Mouse (Mus musculus): ENCODE measurements at regions not wholly inside any gene's neighbourhood (a gene's known extent, or its start where the extent isn't known, plus 50 kb on each side); places are given as distances from the start of the nearest gene placed in this dataset.

DNA sequence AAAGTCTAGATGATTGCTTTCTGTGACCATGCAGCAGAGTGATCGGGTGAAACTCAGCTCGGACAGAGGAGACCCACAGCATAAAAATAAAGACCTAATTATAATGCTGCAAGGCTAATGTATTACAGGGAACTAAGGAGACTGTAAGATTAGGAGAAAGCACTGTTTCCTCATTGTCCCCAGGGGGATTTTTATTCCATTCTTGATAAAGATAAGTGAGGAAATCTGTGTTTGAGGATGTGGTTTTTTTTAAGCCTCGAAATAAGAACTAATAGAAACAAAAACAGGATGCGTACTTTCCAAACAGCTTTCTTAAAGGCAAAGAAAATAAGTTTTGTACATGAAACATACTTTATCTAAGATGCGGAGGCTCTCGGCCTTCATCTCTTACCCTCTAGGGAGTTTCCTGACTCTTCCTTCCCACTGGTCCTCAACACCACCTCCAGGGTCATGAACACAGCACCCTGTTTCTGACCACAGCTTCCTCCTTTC is 94.8 kb downstream of the Hs3st3b1 start:
- H3K27me3 ChIP-seq (ENCODE audit: control insufficient read depth, insufficient read depth, insufficient read length), result no peaks in the 10 kb centered on the region
- no peak for TF ChIP-seq TCF12 (IDR thresholded peaks at IDR 0.05; ENCODE audit: insufficient read depth, poor library complexity, severe bottlenecking)
- no peak for TF ChIP-seq MYOD1 (IDR thresholded peaks at IDR 0.05; ENCODE audit: control insufficient read depth in 1 of 3, insufficient read length in 2 of 3, low read depth in 2 of 3)
- TF ChIP-seq MAX (IDR thresholded peaks at IDR 0.05; ENCODE audit: low read depth), result no peak
- TF ChIP-seq REST (IDR thresholded peaks at IDR 0.05; ENCODE audit: insufficient read depth, insufficient read length), result no peak
- no peak for TF ChIP-seq TCF3 (IDR thresholded peaks at IDR 0.05; ENCODE audit: insufficient read length, low read depth)
- no peak for TF ChIP-seq CEBPB (IDR thresholded peaks at IDR 0.05; ENCODE audit: insufficient read depth, poor library complexity, severe bottlenecking)
- no peak for TF ChIP-seq POLR2A (IDR thresholded peaks at IDR 0.05; ENCODE audit: insufficient read length, low read depth)
- no peak for TF ChIP-seq POLR2AphosphoS2 (IDR thresholded peaks at IDR 0.05; ENCODE audit: insufficient read length, low read depth)
- no peak for TF ChIP-seq USF1 (IDR thresholded peaks at IDR 0.05; ENCODE audit: low read depth)
- no peak for TF ChIP-seq MYOG (IDR thresholded peaks at IDR 0.05; ENCODE audit: control insufficient read depth in 1 of 3, insufficient read depth in 1 of 3, insufficient read length in 2 of 3, low read depth in 2 of 3)
- no peak for TF ChIP-seq E2F4 (IDR thresholded peaks at IDR 0.05; ENCODE audit: insufficient read depth)
- TF ChIP-seq SRF (IDR thresholded peaks at IDR 0.05; ENCODE audit: control insufficient read depth, insufficient read length, low read depth), result no peak
- no peak overlapping the region for H3ac ChIP-seq (ENCODE audit: control insufficient read depth, insufficient read length)
- no peaks in the 10 kb centered on the region for H3K79me2 ChIP-seq (ENCODE audit: control insufficient read depth, insufficient read depth)
- no peak overlapping the region for H3K4me2 ChIP-seq (ENCODE audit: low read depth)
- H3K4me3 ChIP-seq, result no peak overlapping the region
- H3K36me3 ChIP-seq (ENCODE audit: control insufficient read depth, insufficient read depth), result no peaks in the 10 kb centered on the region

DNA sequence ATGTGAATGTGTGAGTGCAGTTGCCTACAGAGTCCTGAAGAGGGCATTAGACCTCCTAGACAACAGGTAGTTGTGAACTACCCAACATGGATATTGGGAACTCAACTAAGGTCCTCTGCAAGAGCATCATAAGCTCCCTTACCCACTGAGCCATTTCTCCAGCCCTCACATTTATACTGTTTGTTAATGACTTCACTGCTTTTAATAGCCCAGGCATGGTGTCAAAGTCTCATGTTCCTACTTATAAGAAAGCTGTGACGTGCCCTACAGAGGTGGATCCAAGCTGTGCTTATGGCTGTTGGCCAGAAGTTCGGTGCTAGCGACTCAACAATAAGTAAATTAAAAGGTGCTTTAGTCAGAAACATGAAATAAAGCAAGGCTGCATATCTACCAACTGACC is 88.6 kb downstream of the Hs3st3b1 start:
- Histone ChIP-seq H3K4me3 (no peak overlapping the region), H3K4me2 (ENCODE audit: low read depth) (no peak overlapping the region), H3K36me3 (ENCODE audit: control insufficient read depth, insufficient read depth) (no peaks in the 10 kb centered on the region), H3ac (ENCODE audit: control insufficient read depth, insufficient read length) (no peak overlapping the region), H3K27me3 (ENCODE audit: control insufficient read depth, insufficient read depth, insufficient read length) (no peaks in the 10 kb centered on the region), H3K79me2 (ENCODE audit: control insufficient read depth, insufficient read depth) (no peaks in the 10 kb centered on the region)
- TF ChIP-seq CEBPB (IDR thresholded peaks at IDR 0.05; ENCODE audit: insufficient read depth, poor library complexity, severe bottlenecking) (no peak), TCF12 (IDR thresholded peaks at IDR 0.05; ENCODE audit: insufficient read depth, poor library complexity, severe bottlenecking) (no peak), POLR2AphosphoS2 (IDR thresholded peaks at IDR 0.05; ENCODE audit: insufficient read length, low read depth) (no peak), REST (IDR thresholded peaks at IDR 0.05; ENCODE audit: insufficient read depth, insufficient read length) (no peak), MAX (IDR thresholded peaks at IDR 0.05; ENCODE audit: low read depth) (no peak), MYOG (IDR thresholded peaks at IDR 0.05; ENCODE audit: control insufficient read depth in 1 of 3, insufficient read depth in 1 of 3, insufficient read length in 2 of 3, low read depth in 2 of 3) (no peak), TCF3 (IDR thresholded peaks at IDR 0.05; ENCODE audit: insufficient read length, low read depth) (no peak)

DNA sequence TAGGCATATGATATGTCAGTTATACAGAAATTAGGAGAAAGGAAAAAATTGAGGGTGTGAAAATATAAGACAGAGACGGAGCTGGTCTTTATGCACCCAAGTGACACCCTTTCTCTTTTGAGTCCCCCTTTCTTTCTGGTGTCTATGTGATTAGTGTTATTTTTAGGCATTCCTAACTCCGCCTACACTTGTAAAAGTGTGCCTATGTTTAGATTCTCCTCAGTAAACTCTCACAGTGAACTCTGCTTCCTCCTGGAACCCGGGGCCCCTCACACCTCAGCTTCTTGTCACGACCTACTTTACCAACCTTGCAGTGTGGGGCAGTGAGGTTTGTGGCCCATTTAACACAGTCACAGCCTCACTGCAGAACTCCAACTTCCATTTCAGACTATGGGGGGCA is 88.0 kb downstream of the Hs3st3b1 start:
- H3K79me2 ChIP-seq (ENCODE audit: control insufficient read depth, insufficient read depth), result no peaks in the 10 kb centered on the region
- no peaks in the 10 kb centered on the region for H3K27me3 ChIP-seq (ENCODE audit: control insufficient read depth, insufficient read depth, insufficient read length)
- H3ac ChIP-seq (ENCODE audit: control insufficient read depth, insufficient read length), result no peak overlapping the region
- peak overlapping the region; percentile 13 for H3K4me2 ChIP-seq (ENCODE audit: low read depth)
- H3K36me3 ChIP-seq (ENCODE audit: control insufficient read depth, insufficient read depth), result no peaks in the 10 kb centered on the region
- H3K4me3 ChIP-seq, result no peak overlapping the region
- TF ChIP-seq CEBPB (IDR thresholded peaks at IDR 0.05; ENCODE audit: insufficient read depth, poor library complexity, severe bottlenecking) (no peak), REST (IDR thresholded peaks at IDR 0.05; ENCODE audit: insufficient read depth, insufficient read length) (no peak), MYOD1 (IDR thresholded peaks at IDR 0.05; ENCODE audit: control insufficient read depth in 1 of 3, insufficient read length in 2 of 3, low read depth in 2 of 3) (no peak), SRF (IDR thresholded peaks at IDR 0.05; ENCODE audit: control insufficient read depth, insufficient read length, low read depth) (no peak), MYOG (IDR thresholded peaks at IDR 0.05; ENCODE audit: control insufficient read depth in 1 of 3, insufficient read depth in 1 of 3, insufficient read length in 2 of 3, low read depth in 2 of 3) (no peak), POLR2AphosphoS2 (IDR thresholded peaks at IDR 0.05; ENCODE audit: insufficient read length, low read depth) (no peak), MAX (IDR thresholded peaks at IDR 0.05; ENCODE audit: low read depth) (no peak), E2F4 (IDR thresholded peaks at IDR 0.05; ENCODE audit: insufficient read depth) (no peak), POLR2A (IDR thresholded peaks at IDR 0.05; ENCODE audit: insufficient read length, low read depth) (no peak), TCF12 (IDR thresholded peaks at IDR 0.05; ENCODE audit: insufficient read depth, poor library complexity, severe bottlenecking) (no peak), TCF3 (IDR thresholded peaks at IDR 0.05; ENCODE audit: insufficient read length, low read depth) (no peak), USF1 (IDR thresholded peaks at IDR 0.05; ENCODE audit: low read depth) (no peak)

DNA sequence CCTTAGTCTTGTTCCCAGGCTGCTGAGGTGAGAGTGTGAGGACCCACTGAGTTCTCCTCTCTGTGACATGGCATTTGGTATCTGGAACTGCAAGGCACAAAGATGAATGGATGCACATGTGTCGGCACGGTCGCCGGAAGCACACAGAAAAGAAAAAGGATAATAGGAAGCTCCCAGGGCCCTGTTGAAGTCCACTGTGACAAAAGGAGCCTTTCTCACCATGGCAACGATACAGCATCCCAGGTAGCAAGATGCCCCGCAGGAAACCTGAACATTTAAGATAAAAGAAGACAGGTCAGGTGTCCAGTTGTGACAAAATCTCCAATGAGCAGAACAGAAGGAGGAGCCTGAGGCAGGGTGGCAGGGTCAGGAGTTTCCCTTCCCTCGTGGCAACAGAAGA is 87.5 kb downstream of the Hs3st3b1 start:
- Histone ChIP-seq H3K79me2 (ENCODE audit: control insufficient read depth, insufficient read depth) (no peaks in the 10 kb centered on the region), H3K4me3 (no peak overlapping the region), H3K27me3 (ENCODE audit: control insufficient read depth, insufficient read depth, insufficient read length) (no peaks in the 10 kb centered on the region), H3K36me3 (ENCODE audit: control insufficient read depth, insufficient read depth) (no peaks in the 10 kb centered on the region), H3K4me2 (ENCODE audit: low read depth) (no peak overlapping the region), H3ac (ENCODE audit: control insufficient read depth, insufficient read length) (no peak overlapping the region)
- TF ChIP-seq TCF3 (IDR thresholded peaks at IDR 0.05; ENCODE audit: insufficient read length, low read depth) (no peak), TCF12 (IDR thresholded peaks at IDR 0.05; ENCODE audit: insufficient read depth, poor library complexity, severe bottlenecking) (no peak), USF1 (IDR thresholded peaks at IDR 0.05; ENCODE audit: low read depth) (no peak), MYOD1 (IDR thresholded peaks at IDR 0.05; ENCODE audit: control insufficient read depth in 1 of 3, insufficient read length in 2 of 3, low read depth in 2 of 3) (no peak), MYOG (IDR thresholded peaks at IDR 0.05; ENCODE audit: control insufficient read depth in 1 of 3, insufficient read depth in 1 of 3, insufficient read length in 2 of 3, low read depth in 2 of 3) (no peak), CEBPB (IDR thresholded peaks at IDR 0.05; ENCODE audit: insufficient read depth, poor library complexity, severe bottlenecking) (no peak), MAX (IDR thresholded peaks at IDR 0.05; ENCODE audit: low read depth) (no peak), REST (IDR thresholded peaks at IDR 0.05; ENCODE audit: insufficient read depth, insufficient read length) (no peak), POLR2A (IDR thresholded peaks at IDR 0.05; ENCODE audit: insufficient read length, low read depth) (no peak), POLR2AphosphoS2 (IDR thresholded peaks at IDR 0.05; ENCODE audit: insufficient read length, low read depth) (no peak)

Measured in myocyte (in vitro differentiated cells).